27 mouse cellular contexts compared by ENCODE assay signal in the genomic region with DNA sequence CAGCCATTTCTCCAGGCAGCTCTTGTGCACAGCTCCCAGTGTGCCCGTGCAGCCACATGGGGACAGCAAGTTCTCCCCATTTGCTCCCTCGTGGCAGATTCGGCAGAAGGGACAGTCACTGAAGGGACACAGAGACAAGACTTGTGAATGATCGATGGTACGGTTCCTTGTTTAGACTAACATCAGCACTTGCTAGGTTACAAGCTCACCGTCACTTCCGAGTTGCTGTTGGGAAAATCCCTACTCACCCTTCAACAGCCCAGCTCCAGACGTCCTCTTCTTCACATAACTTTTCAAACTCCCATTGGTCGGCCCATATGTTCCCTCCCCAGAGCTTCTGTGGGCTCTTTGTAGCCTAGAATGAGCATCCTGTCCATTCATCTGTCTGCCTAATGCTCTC.
"Had no signal": no experiment of that assay in that cellular context is flagged by ENCODE, and none has a peak within 500 bp of the region (broad histone marks: within the 10 kb centered on the region; RNA-seq: fewer than 3 reads in every experiment).

No protein-coding gene starts in this region.

- H3K27ac ChIP-seq: embryonic facial prominence, embryonic 10.5 days; embryonic facial prominence, embryonic 12.5 days; embryonic facial prominence, embryonic 13.5 days; embryonic facial prominence, embryonic 15.5 days; forebrain, embryonic 10.5 days; forebrain, embryonic 12.5 days; forebrain, embryonic 13.5 days; forebrain, embryonic 15.5 days; gastrocnemius, adult 2 months; heart, adult 2 months; heart, embryonic 10.5 days had no signal

- ATAC-seq: forebrain, embryonic 13.5 days; forebrain, embryonic 14.5 days; forebrain, embryonic 15.5 days; forebrain, embryonic 16.5 days; forebrain, postnatal 0 days had no signal

- H3K9ac ChIP-seq: embryonic facial prominence, embryonic 12.5 days; embryonic facial prominence, embryonic 13.5 days; embryonic facial prominence, embryonic 15.5 days; forebrain, embryonic 12.5 days; forebrain, embryonic 13.5 days; forebrain, embryonic 15.5 days; forebrain, postnatal 0 days had no signal

- H3K27me3 ChIP-seq: embryonic facial prominence, embryonic 12.5 days; embryonic facial prominence, embryonic 13.5 days; embryonic facial prominence, embryonic 15.5 days; forebrain, embryonic 12.5 days; forebrain, embryonic 13.5 days; forebrain, embryonic 15.5 days had no signal

- H3K4me2 ChIP-seq: embryonic facial prominence, embryonic 12.5 days; embryonic facial prominence, embryonic 13.5 days; embryonic facial prominence, embryonic 15.5 days; forebrain, embryonic 12.5 days; forebrain, embryonic 13.5 days; forebrain, embryonic 15.5 days had no signal

- H3K9me3 ChIP-seq: embryonic facial prominence, embryonic 10.5 days; embryonic facial prominence, embryonic 12.5 days; embryonic facial prominence, embryonic 13.5 days; embryonic facial prominence, embryonic 15.5 days; forebrain, embryonic 10.5 days; forebrain, embryonic 12.5 days; forebrain, embryonic 13.5 days; forebrain, embryonic 15.5 days; heart, embryonic 10.5 days had no signal

- DNase-seq: cerebellum, adult 9-10 months; cerebellum, adult 9-11 months; cerebellum, postnatal 10 days; cerebellum, postnatal 14 days; cerebellum, postnatal 25 days; cerebellum, postnatal 36 days; embryo, embryonic 11 days; forebrain, postnatal 0 days; gastrocnemius, adult 2 months; gastrocnemius, postnatal 10 days; gastrocnemius, postnatal 14 days; gastrocnemius, postnatal 25 days; gastrocnemius, postnatal 36 days; heart, adult 18-20 months; heart, adult 2 months had no signal

- H3K4me1 ChIP-seq: embryonic facial prominence, embryonic 10.5 days; embryonic facial prominence, embryonic 12.5 days; embryonic facial prominence, embryonic 13.5 days; embryonic facial prominence, embryonic 15.5 days; forebrain, embryonic 10.5 days; forebrain, embryonic 12.5 days; forebrain, embryonic 13.5 days; forebrain, embryonic 15.5 days; heart, embryonic 10.5 days had no signal

- H3K4me3 ChIP-seq: embryonic facial prominence, embryonic 10.5 days; embryonic facial prominence, embryonic 12.5 days; embryonic facial prominence, embryonic 13.5 days; embryonic facial prominence, embryonic 15.5 days; erythroblast, embryonic 14.5 days; forebrain, embryonic 10.5 days; forebrain, embryonic 12.5 days; forebrain, embryonic 13.5 days; forebrain, embryonic 15.5 days; gastrocnemius, adult 2 months; heart, adult 2 months; heart, embryonic 10.5 days had no signal
